15 mouse cellular contexts compared by ENCODE assay signal in the genomic region with DNA sequence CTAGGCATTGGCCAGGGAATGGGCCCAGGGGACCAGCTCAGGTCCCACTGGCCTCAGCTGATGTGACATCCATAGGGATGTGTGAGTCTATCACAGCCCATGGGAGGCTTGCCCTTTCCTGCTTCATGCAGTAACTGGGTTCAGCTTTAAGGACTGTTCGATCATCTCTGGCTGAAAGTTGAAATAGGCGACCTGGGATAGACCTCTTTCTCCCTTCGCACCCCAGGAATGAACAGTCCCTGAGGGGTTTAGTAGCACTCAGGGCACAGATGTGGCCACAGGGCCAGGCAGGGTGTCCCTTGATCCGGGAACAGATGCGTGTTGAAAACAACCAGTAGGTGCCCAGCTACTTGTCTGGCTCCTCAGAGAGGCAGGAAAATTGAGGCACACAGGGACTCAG. TPM values are rescaled to one million over a fixed set of nuclear protein-coding genes. Genes with fewer than 3 reads are reported as not detected.
DNase-seq lines count a peak whose midpoint lies in the region; ATAC-seq lines count a peak whose summit lies in the region.
"Had no signal": no experiment of that assay in that cellular context is flagged by ENCODE, and none has a peak within 500 bp of the region (broad histone marks: within the 10 kb centered on the region; RNA-seq: fewer than 3 reads in every experiment).

No protein-coding gene starts in this region.

- no peak for ATAC-seq in heart, embryonic 13.5 days (ENCODE audit: extremely low read depth, insufficient number of reproducible peaks, low FRiP score, low TSS enrichment)
- no peak for ATAC-seq in lung, embryonic 16.5 days (ENCODE audit: low read depth)
- ATAC-seq in intestine, embryonic 15.5 days, result no peak
- ATAC-seq in stomach, embryonic 16.5 days (ENCODE audit: insufficient read depth, low FRiP score), result no peak
- no peak for ATAC-seq in activated CD4-positive, CD25-positive, alpha-beta regulatory T cell, adult 4 months
- ATAC-seq: forebrain, embryonic 14.5 days; inflammation-experienced regulatory T-cells, adult 6 months had no signal

- peaks cover 99% of the 10 kb centered on the region for H3K4me1 ChIP-seq in heart, embryonic 13.5 days
- H3K4me1 ChIP-seq in lung, embryonic 16.5 days (replicated peaks; ENCODE audit: control insufficient read depth, insufficient read depth, low read length), result peaks cover 26% of the 10 kb centered on the region
- H3K4me1 ChIP-seq in intestine, embryonic 15.5 days (replicated peaks), result peaks cover 51% of the 10 kb centered on the region
- peaks cover 39% of the 10 kb centered on the region for H3K4me1 ChIP-seq in stomach, embryonic 16.5 days (ENCODE audit: control insufficient read depth, insufficient read depth, low read length)

- H3K9ac ChIP-seq in heart, embryonic 13.5 days, result peak overlapping the region; percentile 81
- peak overlapping the region; percentile 56 for H3K9ac ChIP-seq in lung, embryonic 16.5 days (ENCODE audit: low read length)
- peak overlapping the region; percentile 60 for H3K9ac ChIP-seq in intestine, embryonic 15.5 days
- H3K9ac ChIP-seq in stomach, embryonic 16.5 days (ENCODE audit: low read length), result peak overlapping the region; percentile 80
- H3K9ac ChIP-seq: limb, embryonic 12.5 days had no signal

- no peaks in the 10 kb centered on the region for H3K27me3 ChIP-seq in heart, embryonic 13.5 days (replicated peaks)
- H3K27me3 ChIP-seq in lung, embryonic 16.5 days (ENCODE audit: control insufficient read depth, insufficient read depth, low read depth, low read length), result no peaks in the 10 kb centered on the region
- no peaks in the 10 kb centered on the region for H3K27me3 ChIP-seq in intestine, embryonic 15.5 days (replicated peaks)
- no peaks in the 10 kb centered on the region for H3K27me3 ChIP-seq in stomach, embryonic 16.5 days (ENCODE audit: control insufficient read depth, insufficient read depth, low read length)
- H3K27me3 ChIP-seq: limb, embryonic 12.5 days had no signal

- no peaks in the 10 kb centered on the region for H3K9me3 ChIP-seq in heart, embryonic 13.5 days
- H3K9me3 ChIP-seq in lung, embryonic 16.5 days (ENCODE audit: control insufficient read depth, low read length), result no peaks in the 10 kb centered on the region
- no peaks in the 10 kb centered on the region for H3K9me3 ChIP-seq in intestine, embryonic 15.5 days
- no peaks in the 10 kb centered on the region for H3K9me3 ChIP-seq in stomach, embryonic 16.5 days (replicated peaks; ENCODE audit: control insufficient read depth, low read length)
- H3K9me3 ChIP-seq: limb, embryonic 12.5 days; megakaryocyte, embryonic 14.5 days had no signal

- H3K27ac ChIP-seq in heart, embryonic 13.5 days (replicated peaks), result peak overlapping the region; percentile 99
- H3K27ac ChIP-seq in lung, embryonic 16.5 days (ENCODE audit: low read length), result peak overlapping the region; percentile 47
- H3K27ac ChIP-seq in intestine, embryonic 15.5 days, result peak overlapping the region; percentile 63
- H3K27ac ChIP-seq in stomach, embryonic 16.5 days (ENCODE audit: low read length), result peak overlapping the region; percentile 97
- H3K27ac ChIP-seq: limb, embryonic 12.5 days had no signal

- peak overlapping the region; percentile 55 for H3K4me2 ChIP-seq in heart, embryonic 13.5 days
- peak overlapping the region; percentile 44 for H3K4me2 ChIP-seq in lung, embryonic 16.5 days (ENCODE audit: low read depth, low read length)
- peak overlapping the region; percentile 63 for H3K4me2 ChIP-seq in intestine, embryonic 15.5 days (replicated peaks)
- peak overlapping the region; percentile 65 for H3K4me2 ChIP-seq in stomach, embryonic 16.5 days (ENCODE audit: low read depth, low read length)
- H3K4me2 ChIP-seq: limb, embryonic 12.5 days had no signal

- 74% methylated on average over 5 of the region's 5 CpGs for WGBS in heart, embryonic 13.5 days
- 80% methylated on average over 5 of the region's 5 CpGs for WGBS in lung, embryonic 16.5 days
- WGBS in intestine, embryonic 15.5 days, result 86% methylated on average over 5 of the region's 5 CpGs
- WGBS in stomach, embryonic 16.5 days, result 77% methylated on average over 5 of the region's 5 CpGs

- peak overlapping the region; percentile 17; the same call in 1 of the 2 replicates for H3K4me3 ChIP-seq in heart, embryonic 13.5 days
- peak overlapping the region; percentile 41 for H3K4me3 ChIP-seq in lung, embryonic 16.5 days (ENCODE audit: low read length)
- H3K4me3 ChIP-seq in intestine, embryonic 15.5 days (replicated peaks), result peak overlapping the region; percentile 38
- H3K4me3 ChIP-seq in stomach, embryonic 16.5 days (replicated peaks; ENCODE audit: low read length), result peak overlapping the region; percentile 48
- H3K4me3 ChIP-seq: limb, embryonic 12.5 days; megakaryocyte, embryonic 14.5 days had no signal

- no peaks in the 10 kb centered on the region for H3K36me3 ChIP-seq in heart, embryonic 13.5 days
- H3K36me3 ChIP-seq in lung, embryonic 16.5 days (ENCODE audit: control insufficient read depth, insufficient read depth, low read length), result no peaks in the 10 kb centered on the region
- no peaks in the 10 kb centered on the region for H3K36me3 ChIP-seq in intestine, embryonic 15.5 days
- H3K36me3 ChIP-seq in stomach, embryonic 16.5 days (ENCODE audit: control insufficient read depth, insufficient read depth, low read length), result no peaks in the 10 kb centered on the region
- H3K36me3 ChIP-seq: limb, embryonic 12.5 days had no signal

- DNase-seq in heart, adult 18-20 months, result no peak
- no peak for DNase-seq in lung, postnatal 25 days (ENCODE audit: low spot score)
- DNase-seq: cerebellum, adult 9-10 months; thymus, adult 2 months had no signal

RNA-seq across cellular contexts. Expression of a gene that starts 15.7 kb away (rescaled TPM):
- 51.0 and 54.6 TPM in 2 replicates for polyA plus RNA-seq in heart, embryonic 13.5 days (2015; fragmentation: Nextera tagmentation; extraction: Ambion mirVana)
- total RNA-seq in heart, adult 18-20 months (2021), result 10 to 100 TPM; 24.7 to 33.1 TPM
- 110 and 118 TPM in 2 replicates for polyA plus RNA-seq in lung, embryonic 16.5 days (2015; fragmentation: Nextera tagmentation; extraction: Ambion mirVana)
- 130 and 145 TPM in 2 replicates for polyA plus RNA-seq in intestine, embryonic 15.5 days (2015; fragmentation: Nextera tagmentation; extraction: Ambion mirVana)
- 216 and 235 TPM in 2 replicates for polyA plus RNA-seq in stomach, embryonic 16.5 days (2015; fragmentation: Nextera tagmentation; extraction: Ambion mirVana)
- polyA plus RNA-seq in activated CD4-positive, CD25-positive, alpha-beta regulatory T cell, adult 4 months (2017; shearing (Covaris generic)), result 1,000 to 10,000 TPM; 1,487 to 1,560 TPM

RNA-seq across cellular contexts. Expression of a gene that starts 22.4 kb away (rescaled TPM):
- 4.0 and 5.4 TPM in 2 replicates for polyA plus RNA-seq in heart, embryonic 13.5 days (2015; fragmentation: Nextera tagmentation; extraction: Ambion mirVana)
- under 1 TPM in 1 of 2 experiments, not detected in 1; 0.67 TPM for total RNA-seq in heart, adult 18-20 months (2021)
- polyA plus RNA-seq in lung, embryonic 16.5 days (2015; fragmentation: Nextera tagmentation; extraction: Ambion mirVana), result 17.9 and 50.7 TPM in 2 replicates
- polyA plus RNA-seq in intestine, embryonic 15.5 days (2015; fragmentation: Nextera tagmentation; extraction: Ambion mirVana), result 1.4 and 4.3 TPM in 2 replicates
- polyA plus RNA-seq in stomach, embryonic 16.5 days (2015; fragmentation: Nextera tagmentation; extraction: Ambion mirVana), result 12.0 and 208 TPM in 2 replicates
- 1 to 10 TPM; 2.8 to 3.0 TPM for polyA plus RNA-seq in activated CD4-positive, CD25-positive, alpha-beta regulatory T cell, adult 4 months (2017; shearing (Covaris generic))

RNA-seq across cellular contexts. Expression of a gene that starts 34.7 kb away (rescaled TPM):
- polyA plus RNA-seq in heart, embryonic 13.5 days (2015; fragmentation: Nextera tagmentation; extraction: Ambion mirVana), result 34.8 and 41.9 TPM in 2 replicates
- 1 to 10 TPM; 1.8 to 2.6 TPM for total RNA-seq in heart, adult 18-20 months (2021)
- polyA plus RNA-seq in lung, embryonic 16.5 days (2015; fragmentation: Nextera tagmentation; extraction: Ambion mirVana), result 17.6 and 61.1 TPM in 2 replicates
- polyA plus RNA-seq in intestine, embryonic 15.5 days (2015; fragmentation: Nextera tagmentation; extraction: Ambion mirVana), result 4.8 and 4.9 TPM in 2 replicates
- 20.2 and 217 TPM in 2 replicates for polyA plus RNA-seq in stomach, embryonic 16.5 days (2015; fragmentation: Nextera tagmentation; extraction: Ambion mirVana)
- not detected for polyA plus RNA-seq in activated CD4-positive, CD25-positive, alpha-beta regulatory T cell, adult 4 months (2017; shearing (Covaris generic))
- total RNA-seq: layer of hippocampus, postnatal 10 days had no signal
- polyA plus RNA-seq: inflammation-experienced regulatory T-cells, adult 6 months had no signal

RNA-seq across cellular contexts. Expression of a gene that starts 41.6 kb away (rescaled TPM):
- polyA plus RNA-seq in heart, embryonic 13.5 days (2015; fragmentation: Nextera tagmentation; extraction: Ambion mirVana), result 0.19 and 0.41 TPM in 2 replicates
- total RNA-seq in heart, adult 18-20 months (2021), result not detected
- polyA plus RNA-seq in lung, embryonic 16.5 days (2015; fragmentation: Nextera tagmentation; extraction: Ambion mirVana), result 0.48 and 1.2 TPM in 2 replicates
- polyA plus RNA-seq in intestine, embryonic 15.5 days (2015; fragmentation: Nextera tagmentation; extraction: Ambion mirVana), result 5.4 and 5.6 TPM in 2 replicates
- 31.1 and 50.1 TPM in 2 replicates for polyA plus RNA-seq in stomach, embryonic 16.5 days (2015; fragmentation: Nextera tagmentation; extraction: Ambion mirVana)
- not detected for polyA plus RNA-seq in activated CD4-positive, CD25-positive, alpha-beta regulatory T cell, adult 4 months (2017; shearing (Covaris generic))
- total RNA-seq: layer of hippocampus, postnatal 10 days had no signal
- polyA plus RNA-seq: embryonic facial prominence, embryonic 11.5 days; forebrain, embryonic 14.5 days; inflammation-experienced regulatory T-cells, adult 6 months had no signal

RNA-seq across cellular contexts. Expression of a gene that starts 56.2 kb away (rescaled TPM):
- polyA plus RNA-seq in heart, embryonic 13.5 days (2015; fragmentation: Nextera tagmentation; extraction: Ambion mirVana), result 15.6 and 17.7 TPM in 2 replicates
- 10 to 100 TPM; 12.2 to 29.0 TPM for total RNA-seq in heart, adult 18-20 months (2021)
- 17.2 and 22.4 TPM in 2 replicates for polyA plus RNA-seq in lung, embryonic 16.5 days (2015; fragmentation: Nextera tagmentation; extraction: Ambion mirVana)
- polyA plus RNA-seq in intestine, embryonic 15.5 days (2015; fragmentation: Nextera tagmentation; extraction: Ambion mirVana), result 44.9 and 57.4 TPM in 2 replicates
- 16.2 and 30.7 TPM in 2 replicates for polyA plus RNA-seq in stomach, embryonic 16.5 days (2015; fragmentation: Nextera tagmentation; extraction: Ambion mirVana)
- polyA plus RNA-seq in activated CD4-positive, CD25-positive, alpha-beta regulatory T cell, adult 4 months (2017; shearing (Covaris generic)), result 10 to 100 TPM; 10.2 to 31.9 TPM

Comparison
In these comparisons a context has a peak if more than half of its experiments do, and no peak if none do; other contexts are left out.
1. H3K27ac ChIP-seq: peak in every context shown above with its lines; median percentile 99 in heart, embryonic 13.5 days; 97 in stomach, embryonic 16.5 days; 63 in intestine, embryonic 15.5 days; 47 in lung, embryonic 16.5 days.